Mouse (Mus musculus) gastrocnemius, postnatal 25 days (tissue): ENCODE measurements around the gene Olfr829. TPM values are rescaled to one million over a fixed set of nuclear protein-coding genes. Genes with fewer than 3 reads are reported as not detected.
"Not testable (repeated sequence)": the region's sequence is repeated elsewhere in the genome, so short reads cannot be mapped to it uniquely, and the experiment has no call there.

ENCODE experiments used
- DNase-seq: peaks from one replicate; pipeline ENCODE4 v3.0.0; 2022
- long read RNA-seq, 2 experiments: library from polyadenylated mRNA; stranded (forward); transcript quantifications; one replicate each; pipeline ENCODE4 v2.0.0; 2021
- total RNA-seq, 2 experiments: library from RNA; stranded (reverse); gene quantifications; 1 replicate in 1 of 2; 2 replicates in 1 of 2; pipeline ENCODE4 v1.2.3; 2021

Olfr829 gene
- not detected for total RNA-seq
- long read RNA-seq, experiment 1 = 0 reads
- long read RNA-seq, experiment 2 = 0 reads

- no peak for DNase-seq
Observed at GRCm38 (mm10) chr9:18854633-18855032, at the start of gene Olfr829. Gene Olfr829 (plus strand): TSS chr9:18854933.

- no peak for DNase-seq
Observed at GRCm38 (mm10) chr9:18819426-18819825, 35.3 kb upstream of the Olfr829 start, which contains the start of gene Olfr828. Gene Olfr828 (minus strand): TSS chr9:18819526.

- no peak for DNase-seq
Observed at GRCm38 (mm10) chr9:18874393-18874792, 19.7 kb downstream of the Olfr829 start, which contains the start of gene Olfr830. Gene Olfr830 (plus strand): TSS chr9:18874693.

- DNase-seq = not testable (repeated sequence)
Observed at GRCm38 (mm10) chr9:18907699-18908098, 53.0 kb downstream of the Olfr829 start.

Other genes starting within 250 kb of the Olfr829 start
- gene Muc16, start 180.4 kb upstream of the Olfr829 start, total RNA-seq = under 1 TPM in 1 of 2 experiments, not detected in 1; 0.03 TPM
- not detected for gene Olfr24, start 90.9 kb upstream of the Olfr829 start, total RNA-seq
- gene Olfr828, start 35.4 kb upstream of the Olfr829 start, total RNA-seq = not detected
- gene Olfr830, start 19.8 kb downstream of the Olfr829 start, total RNA-seq = not detected
- gene Olfr832, start 82.2 kb downstream of the Olfr829 start, total RNA-seq = not detected
- not detected for gene Olfr834, start 133.1 kb downstream of the Olfr829 start, total RNA-seq
- gene Olfr835, start 177.8 kb downstream of the Olfr829 start, total RNA-seq = not detected